Mouse (Mus musculus): ENCODE results near the gene 1700122O11Rik. TPM values are rescaled to one million over a fixed set of nuclear protein-coding genes. Genes with fewer than 3 reads are reported as not detected.

The 1700122O11Rik gene
- total and polyA plus RNA-seq, 2 experiments from 2014 or later = not detected

- Histone ChIP-seq H3K9me3 (ENCODE audit: low read length) (no peaks in the 10 kb centered on the region), H3K27me3 (ENCODE audit: insufficient read depth, low read length) (no peaks in the 10 kb centered on the region; the same call in 1 of the 2 replicates), H3K27ac (ENCODE audit: low read depth, low read length) (no peak overlapping the region), H3K36me3 (ENCODE audit: insufficient read depth) (no peaks in the 10 kb centered on the region), H3K4me2 (ENCODE audit: low read depth) (no peak overlapping the region), H3K9ac (no peak overlapping the region), H3K4me3 (ENCODE audit: low read depth, low read length) (no peak overlapping the region), H3K4me1 (ENCODE audit: insufficient read depth) (0 out of 2 replicates have a peak, but pooled peaks cover 3% of the 10 kb centered on the region)
- no peak for TF ChIP-seq CTCF (IDR thresholded peaks at IDR 0.05; ENCODE audit: low read depth)
- no peak for DNase-seq
- WGBS = 81% methylated on average over 11 of the region's 11 CpGs
- no peak for ATAC-seq
Measured at GRCm38 (mm10) chr17:48010283-48010682, 27.8 kb downstream of the 1700122O11Rik start.

DNA sequence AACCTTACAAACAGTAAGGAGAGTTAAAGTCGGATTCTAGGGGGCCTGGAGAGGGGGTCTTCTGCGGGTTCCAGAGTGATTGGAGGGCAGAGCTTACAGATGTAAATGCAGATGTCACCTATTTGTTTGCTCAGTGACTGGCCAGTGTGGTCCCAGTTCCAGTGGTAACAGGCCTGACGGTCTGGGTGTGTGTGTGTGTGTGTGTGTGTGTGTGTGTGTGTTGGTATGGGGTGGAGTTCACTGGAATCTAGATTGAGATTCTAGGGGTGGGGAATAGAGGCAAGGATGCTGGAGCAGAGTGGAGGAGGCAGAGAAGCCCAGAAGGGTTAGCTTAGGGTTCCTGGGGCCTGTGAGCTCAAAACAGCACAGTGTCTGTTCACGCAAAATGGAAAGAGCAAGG, 32.3 kb downstream of the 1700122O11Rik start:
- no peak for ATAC-seq
- Histone ChIP-seq H3K9me3 (ENCODE audit: low read length) (no peaks in the 10 kb centered on the region), H3K36me3 (ENCODE audit: insufficient read depth) (no peaks in the 10 kb centered on the region), H3K27me3 (ENCODE audit: insufficient read depth, low read length) (no peaks in the 10 kb centered on the region; the same call in 1 of the 2 replicates), H3K4me1 (ENCODE audit: insufficient read depth) (0 out of 2 replicates have a peak, but pooled peaks cover 6% of the 10 kb centered on the region), H3K9ac (no peak overlapping the region), H3K4me3 (ENCODE audit: low read depth, low read length) (no peak overlapping the region), H3K27ac (ENCODE audit: low read depth, low read length) (no peak overlapping the region), H3K4me2 (ENCODE audit: low read depth) (no peak overlapping the region)
- DNase-seq = no peak
- WGBS = 81% methylated on average over 4 of the region's 4 CpGs
- TF ChIP-seq CTCF (IDR thresholded peaks at IDR 0.05; ENCODE audit: low read depth) = no peak

- Histone ChIP-seq H3K4me1 (ENCODE audit: insufficient read depth) (0 out of 2 replicates have a peak, but pooled peaks cover 6% of the 10 kb centered on the region), H3K4me3 (ENCODE audit: low read depth, low read length) (no peak overlapping the region), H3K4me2 (ENCODE audit: low read depth) (no peak overlapping the region), H3K9ac (no peak overlapping the region), H3K36me3 (ENCODE audit: insufficient read depth) (no peaks in the 10 kb centered on the region), H3K27ac (ENCODE audit: low read depth, low read length) (no peak overlapping the region), H3K9me3 (ENCODE audit: low read length) (no peaks in the 10 kb centered on the region), H3K27me3 (ENCODE audit: insufficient read depth, low read length) (no peaks in the 10 kb centered on the region; the same call in 1 of the 2 replicates)
- DNase-seq = no peak
- WGBS = 57% methylated on average over 8 of the region's 8 CpGs
- ATAC-seq = no peak
- TF ChIP-seq CTCF (IDR thresholded peaks at IDR 0.05; ENCODE audit: low read depth) = no peak
Measured at GRCm38 (mm10) chr17:48005091-48005490, 33.0 kb downstream of the 1700122O11Rik start.

DNA sequence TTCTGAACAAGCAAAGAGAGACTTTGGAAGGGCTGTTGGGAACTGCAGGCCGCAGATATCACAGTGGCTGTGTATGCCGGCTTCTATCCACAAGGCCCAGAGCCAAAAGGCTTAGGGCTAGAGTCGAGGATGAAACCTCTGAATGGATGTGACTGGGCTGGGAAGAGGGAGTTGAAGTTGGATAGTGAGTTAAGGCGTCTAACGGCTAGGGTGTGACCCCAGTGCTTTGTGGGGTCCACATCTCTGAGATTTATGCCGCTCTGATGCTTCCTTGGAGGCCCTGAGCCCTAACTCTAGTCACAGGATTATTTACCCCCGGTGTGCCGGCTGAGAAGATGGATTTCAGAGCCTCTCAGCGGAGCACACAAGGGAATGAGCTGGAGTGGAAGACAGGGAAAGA, 33.5 kb downstream of the 1700122O11Rik start:
- Histone ChIP-seq H3K36me3 (ENCODE audit: insufficient read depth) (no peaks in the 10 kb centered on the region), H3K9ac (no peak overlapping the region), H3K9me3 (ENCODE audit: low read length) (no peaks in the 10 kb centered on the region), H3K27me3 (ENCODE audit: insufficient read depth, low read length) (no peaks in the 10 kb centered on the region; the same call in 1 of the 2 replicates), H3K4me3 (ENCODE audit: low read depth, low read length) (no peak overlapping the region), H3K4me1 (ENCODE audit: insufficient read depth) (0 out of 2 replicates have a peak, but pooled peaks cover 6% of the 10 kb centered on the region), H3K4me2 (ENCODE audit: low read depth) (no peak overlapping the region), H3K27ac (ENCODE audit: low read depth, low read length) (no peak overlapping the region)
- WGBS = 66% methylated on average over 9 of the region's 9 CpGs
- DNase-seq = no peak
- TF ChIP-seq CTCF (IDR thresholded peaks at IDR 0.05; ENCODE audit: low read depth) = no peak
- no peak for ATAC-seq

GRCm38 (mm10) chr17:48002486-48002885, 35.6 kb downstream of the 1700122O11Rik start:
- 70% methylated on average over 4 of the region's 4 CpGs for WGBS
- Histone ChIP-seq H3K27me3 (ENCODE audit: insufficient read depth, low read length) (no peaks in the 10 kb centered on the region), H3K36me3 (ENCODE audit: insufficient read depth) (no peaks in the 10 kb centered on the region), H3K9ac (no peak overlapping the region; the same call in 1 of the 2 replicates), H3K4me3 (ENCODE audit: low read depth, low read length) (peak overlapping the region; percentile 34), H3K9me3 (ENCODE audit: low read length) (no peaks in the 10 kb centered on the region), H3K4me1 (ENCODE audit: insufficient read depth) (0 out of 2 replicates have a peak, but pooled peaks cover 6% of the 10 kb centered on the region), H3K4me2 (ENCODE audit: low read depth) (peak overlapping the region; percentile 65), H3K27ac (ENCODE audit: low read depth, low read length) (no peak overlapping the region)
- DNase-seq = no peak
- no peak for TF ChIP-seq CTCF (IDR thresholded peaks at IDR 0.05; ENCODE audit: low read depth)
- ATAC-seq = no peak

- DNase-seq = peak; percentile 75
- H3K27me3 ChIP-seq (ENCODE audit: insufficient read depth, low read length) = no peaks in the 10 kb centered on the region
- 0 out of 2 replicates have a peak, but pooled peaks have one; percentile 5 for TF ChIP-seq CTCF (IDR thresholded peaks at IDR 0.05; ENCODE audit: low read depth)
- peak overlapping the region; percentile 67 for H3K27ac ChIP-seq (ENCODE audit: low read depth, low read length)
- 0 out of 2 replicates have a peak, but pooled peaks cover 6% of the 10 kb centered on the region for H3K4me1 ChIP-seq (ENCODE audit: insufficient read depth)
- peak; percentile 96 for ATAC-seq
- H3K4me2 ChIP-seq (ENCODE audit: low read depth) = peak overlapping the region; percentile 65
- WGBS = 6% methylated on average over 21 of the region's 21 CpGs
- H3K9ac ChIP-seq = peak overlapping the region; percentile 48
- no peaks in the 10 kb centered on the region for H3K36me3 ChIP-seq (ENCODE audit: insufficient read depth)
- no peaks in the 10 kb centered on the region for H3K9me3 ChIP-seq (ENCODE audit: low read length)
- H3K4me3 ChIP-seq (ENCODE audit: low read depth, low read length) = peak overlapping the region; percentile 34
Measured at GRCm38 (mm10) chr17:48001586-48002361, 36.3 kb downstream of the 1700122O11Rik start.

GRCm38 (mm10) chr17:48001157-48001556, 36.9 kb downstream of the 1700122O11Rik start:
- no peak for TF ChIP-seq CTCF (IDR thresholded peaks at IDR 0.05; ENCODE audit: low read depth)
- peak overlapping the region; percentile 34 for H3K4me3 ChIP-seq (ENCODE audit: low read depth, low read length)
- DNase-seq (no peak), ATAC-seq (0 out of 2 replicates have a peak, but pooled peaks have one; percentile 1)
- H3K4me2 ChIP-seq (ENCODE audit: low read depth) = peak overlapping the region; percentile 65
- 0 out of 2 replicates have a peak, but pooled peaks cover 6% of the 10 kb centered on the region for H3K4me1 ChIP-seq (ENCODE audit: insufficient read depth)
- H3K27me3 ChIP-seq (ENCODE audit: insufficient read depth, low read length) = no peaks in the 10 kb centered on the region
- no peaks in the 10 kb centered on the region for H3K9me3 ChIP-seq (ENCODE audit: low read length)
- peak overlapping the region; percentile 48; the same call in 1 of the 2 replicates for H3K9ac ChIP-seq
- no peaks in the 10 kb centered on the region for H3K36me3 ChIP-seq (ENCODE audit: insufficient read depth)
- whole genome bisulfite sequencing = 20% methylated on average over 7 of the region's 7 CpGs
- no peak overlapping the region for H3K27ac ChIP-seq (ENCODE audit: low read depth, low read length)

All from forebrain, postnatal 0 days (tissue).